Mouse (Mus musculus): ENCODE measurements at regions not wholly inside any gene's neighbourhood (a gene's known extent, or its start where the extent isn't known, plus 50 kb on each side); places are given as distances from the start of the nearest gene placed in this dataset.
A peak's percentile ranks its signal among the peaks of the same experiment; 100 is the strongest.
"Not testable (repeated sequence)": the region's sequence is repeated elsewhere in the genome, so short reads cannot be mapped to it uniquely, and the experiment has no call there.

DNA sequence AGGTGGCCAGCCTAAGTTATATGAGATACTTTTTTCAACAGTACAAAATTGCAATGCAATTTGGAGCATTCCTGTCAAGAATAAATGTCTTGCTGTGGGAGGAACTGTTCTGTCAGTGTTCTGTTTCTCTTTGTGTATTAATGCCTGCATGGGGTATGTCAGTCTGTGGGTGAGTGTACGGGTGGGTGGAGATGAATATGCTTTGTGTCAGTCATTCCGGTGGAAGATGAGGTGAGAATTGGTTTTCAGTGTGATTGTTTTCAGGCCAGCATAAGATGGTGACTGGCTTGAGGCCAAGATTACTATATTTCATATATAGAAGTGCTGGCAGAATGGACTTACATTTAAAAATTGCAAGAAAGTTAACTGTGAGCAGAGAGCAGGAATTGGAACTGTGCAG lies 184.0 kb downstream of the Frk start:
- no peaks in the 10 kb centered on the region for H3K27me3 ChIP-seq (replicated peaks)
- H3K36me3 ChIP-seq: no peaks in the 10 kb centered on the region
- no peak overlapping the region for H3K4me3 ChIP-seq (replicated peaks)
- H3K9me3 ChIP-seq (replicated peaks): no peaks in the 10 kb centered on the region
- H3K4me2 ChIP-seq: no peak overlapping the region
- WGBS: 64% methylated on average over 2 of the region's 2 CpGs
- H3K9ac ChIP-seq (replicated peaks): no peak overlapping the region
- ATAC-seq (ENCODE audit: low FRiP score): no peak
- H3K27ac ChIP-seq (replicated peaks): no peak overlapping the region
- no peaks in the 10 kb centered on the region for H3K4me1 ChIP-seq

DNA sequence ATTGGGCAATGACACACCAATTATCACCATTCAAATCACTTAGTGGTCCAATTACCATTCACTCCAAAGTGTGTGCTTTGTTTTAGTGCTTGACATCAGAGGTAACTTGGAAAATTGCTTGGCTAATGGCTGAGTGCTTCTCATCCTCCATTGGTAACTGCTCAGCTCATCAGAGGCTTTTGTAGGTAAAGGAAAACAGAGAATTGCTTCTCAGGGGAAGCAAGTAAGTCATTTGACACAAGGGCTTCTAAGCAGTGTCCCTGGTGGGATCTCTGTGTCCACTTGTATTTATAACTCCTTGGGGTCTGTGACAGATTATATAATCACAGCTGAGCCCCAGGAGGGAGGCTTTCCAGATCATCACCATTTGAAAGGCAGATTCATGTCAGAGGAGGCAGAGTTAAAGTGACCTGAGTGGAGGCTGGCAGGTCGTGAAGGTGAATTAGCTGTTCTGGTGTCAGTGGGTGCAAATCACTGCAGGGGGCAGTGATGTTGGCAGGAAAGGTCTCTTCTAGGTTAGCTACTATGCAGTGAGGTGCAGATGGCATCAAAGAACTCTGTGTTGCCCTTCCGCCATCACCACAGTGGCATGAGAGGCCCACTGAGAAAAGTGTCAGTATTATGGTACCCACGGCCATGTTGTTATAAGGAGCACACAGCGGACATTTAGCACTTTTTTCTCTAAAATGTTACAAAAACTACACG lies 184.7 kb downstream of the Frk start:
- 62% methylated on average over 5 of the region's 5 CpGs for WGBS
- no peaks in the 10 kb centered on the region for H3K4me1 ChIP-seq
- H3K27ac ChIP-seq (replicated peaks): no peak overlapping the region
- no peaks in the 10 kb centered on the region for H3K27me3 ChIP-seq (replicated peaks)
- no peaks in the 10 kb centered on the region for H3K9me3 ChIP-seq (replicated peaks)
- H3K36me3 ChIP-seq: no peaks in the 10 kb centered on the region
- H3K9ac ChIP-seq (replicated peaks): no peak overlapping the region
- H3K4me3 ChIP-seq (replicated peaks): no peak overlapping the region
- no peak overlapping the region for H3K4me2 ChIP-seq
- no peak for ATAC-seq (ENCODE audit: low FRiP score)

DNA sequence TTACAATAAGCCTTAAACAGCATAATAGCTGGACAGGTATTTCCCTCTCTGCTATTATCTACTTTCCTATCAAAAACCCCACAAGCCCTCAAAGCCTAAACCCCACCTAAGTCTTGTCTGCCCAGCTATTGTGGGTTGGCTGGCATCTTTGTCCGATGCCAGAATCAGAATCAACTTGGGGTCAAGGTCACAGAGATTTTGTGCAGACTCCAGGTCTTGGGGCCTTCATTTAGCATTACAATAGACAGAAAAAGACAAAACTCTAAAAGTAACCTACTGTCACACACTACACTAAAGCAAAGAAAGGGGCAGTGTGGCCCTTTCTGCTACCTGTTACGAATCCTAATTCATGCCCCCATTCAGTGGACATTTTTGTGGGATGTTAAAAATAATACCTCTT lies 188.6 kb downstream of the Frk start:
- no peaks in the 10 kb centered on the region for H3K4me1 ChIP-seq
- 87% methylated on average over 2 of the region's 2 CpGs for WGBS
- no peaks in the 10 kb centered on the region for H3K9me3 ChIP-seq (replicated peaks)
- no peak for ATAC-seq (ENCODE audit: low FRiP score)
- no peak overlapping the region for H3K4me3 ChIP-seq (replicated peaks)
- H3K27ac ChIP-seq (replicated peaks): no peak overlapping the region
- H3K9ac ChIP-seq (replicated peaks): no peak overlapping the region
- no peaks in the 10 kb centered on the region for H3K36me3 ChIP-seq
- H3K27me3 ChIP-seq (replicated peaks): no peaks in the 10 kb centered on the region
- no peak overlapping the region for H3K4me2 ChIP-seq

DNA sequence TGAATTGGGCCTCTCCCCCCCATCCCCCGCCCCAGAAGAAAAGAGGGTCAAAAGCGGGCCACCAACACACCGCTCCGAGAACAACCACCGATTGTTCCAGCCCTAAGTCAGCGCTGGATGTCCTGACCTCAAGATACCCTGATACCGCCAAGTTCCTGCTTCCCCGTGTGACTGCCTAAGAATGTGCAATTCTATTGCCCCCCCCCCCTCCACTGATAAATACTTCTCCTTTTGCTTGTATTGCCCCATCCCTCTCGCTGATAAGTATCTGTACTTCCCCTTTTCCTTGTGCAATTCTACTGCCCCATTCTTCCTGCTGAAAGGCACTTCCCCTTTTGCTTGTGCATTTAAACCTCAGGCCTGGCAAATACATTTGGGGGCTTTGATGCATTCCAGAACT lies 216.2 kb downstream of the Frk start:
- H3K4me3 ChIP-seq (replicated peaks); H3K4me2 ChIP-seq; ATAC-seq (ENCODE audit: low FRiP score); H3K9ac ChIP-seq (replicated peaks); H3K27ac ChIP-seq (replicated peaks); H3K4me1 ChIP-seq; H3K36me3 ChIP-seq; H3K9me3 ChIP-seq (replicated peaks); H3K27me3 ChIP-seq (replicated peaks): not testable (repeated sequence)
- WGBS: 82% methylated on average over 9 of the region's 9 CpGs

DNA sequence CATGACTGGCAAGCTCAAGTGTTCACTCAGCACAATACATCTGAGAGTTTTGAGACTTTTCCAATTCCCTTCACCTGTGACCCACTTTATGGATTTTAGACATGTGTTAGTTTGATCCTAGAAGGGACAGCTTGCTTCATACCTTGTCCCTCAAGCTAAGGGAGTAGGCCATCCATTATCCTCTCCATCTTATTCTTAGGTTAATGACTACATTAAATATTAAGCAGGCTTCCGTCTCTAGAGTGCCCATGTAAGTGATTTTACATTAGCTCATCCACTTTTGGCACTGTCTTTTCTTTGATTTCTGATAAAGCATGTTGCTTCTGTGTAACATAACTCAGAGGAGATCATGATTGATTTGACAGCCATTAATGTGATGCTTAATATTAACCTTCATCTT lies 218.8 kb downstream of the Frk start:
- Histone ChIP-seq H3K36me3 (no peaks in the 10 kb centered on the region), H3K4me1 (no peaks in the 10 kb centered on the region), H3K9me3 (replicated peaks) (no peaks in the 10 kb centered on the region), H3K4me2 (no peak overlapping the region), H3K9ac (replicated peaks) (no peak overlapping the region), H3K27me3 (replicated peaks) (no peaks in the 10 kb centered on the region), H3K4me3 (replicated peaks) (no peak overlapping the region), H3K27ac (replicated peaks) (no peak overlapping the region)
- ATAC-seq (ENCODE audit: low FRiP score): no peak
- 74% methylated on average over 1 of the region's 1 CpGs for WGBS

DNA sequence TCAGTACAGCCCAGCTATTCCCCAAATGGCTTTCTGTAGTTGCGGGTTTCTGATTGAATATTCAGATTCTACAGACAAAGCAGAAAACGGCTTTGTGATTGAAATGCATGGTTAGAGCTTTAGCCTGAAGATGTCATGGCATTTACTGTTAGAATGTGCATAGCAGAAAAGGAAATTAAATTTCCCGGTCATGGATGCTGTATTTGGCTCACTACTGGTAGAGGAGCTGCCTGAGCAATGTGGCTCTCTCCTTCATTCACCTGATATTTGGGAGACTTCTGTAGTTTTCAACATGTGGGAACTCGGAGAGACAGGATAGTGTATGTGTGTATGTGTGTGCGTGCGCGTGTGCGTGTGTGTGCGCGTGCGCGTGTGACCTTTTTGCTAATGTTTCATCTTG lies 222.2 kb downstream of the Frk start:
- no peaks in the 10 kb centered on the region for H3K4me1 ChIP-seq
- H3K27ac ChIP-seq (replicated peaks): no peak overlapping the region
- 84% methylated on average over 12 of the region's 12 CpGs for WGBS
- no peak for ATAC-seq (ENCODE audit: low FRiP score)
- H3K36me3 ChIP-seq: no peaks in the 10 kb centered on the region
- H3K4me2 ChIP-seq: no peak overlapping the region
- no peaks in the 10 kb centered on the region for H3K9me3 ChIP-seq (replicated peaks)
- no peaks in the 10 kb centered on the region for H3K27me3 ChIP-seq (replicated peaks)
- H3K9ac ChIP-seq (replicated peaks): no peak overlapping the region
- no peak overlapping the region for H3K4me3 ChIP-seq (replicated peaks)

DNA sequence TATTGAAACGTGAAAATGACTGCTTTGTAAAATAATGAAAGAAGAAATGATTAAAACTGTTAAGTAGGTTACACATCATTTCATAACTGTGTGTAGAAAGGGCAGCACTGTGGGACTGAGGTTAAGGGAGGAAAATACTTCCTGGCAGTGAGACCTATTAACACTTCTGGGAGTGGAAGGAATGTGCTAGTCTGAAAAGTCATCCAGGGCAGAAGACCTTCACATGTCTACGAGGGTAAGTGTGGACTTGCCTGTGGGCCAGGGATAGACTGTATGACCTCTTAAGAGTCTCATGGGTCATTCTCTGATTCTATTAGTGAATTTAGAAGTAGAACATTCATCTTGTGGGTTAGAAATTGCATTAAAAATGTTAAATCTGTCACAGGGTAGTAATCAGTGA lies 248.1 kb downstream of the Frk start:
- Histone ChIP-seq H3K27ac (replicated peaks) (no peak overlapping the region), H3K36me3 (no peaks in the 10 kb centered on the region), H3K4me3 (replicated peaks) (no peak overlapping the region), H3K4me1 (no peaks in the 10 kb centered on the region), H3K9ac (replicated peaks) (no peak overlapping the region), H3K4me2 (no peak overlapping the region), H3K27me3 (replicated peaks) (no peaks in the 10 kb centered on the region), H3K9me3 (replicated peaks) (no peaks in the 10 kb centered on the region)
- 66% methylated on average over 2 of the region's 2 CpGs for WGBS
- ATAC-seq (ENCODE audit: low FRiP score): no peak

DNA sequence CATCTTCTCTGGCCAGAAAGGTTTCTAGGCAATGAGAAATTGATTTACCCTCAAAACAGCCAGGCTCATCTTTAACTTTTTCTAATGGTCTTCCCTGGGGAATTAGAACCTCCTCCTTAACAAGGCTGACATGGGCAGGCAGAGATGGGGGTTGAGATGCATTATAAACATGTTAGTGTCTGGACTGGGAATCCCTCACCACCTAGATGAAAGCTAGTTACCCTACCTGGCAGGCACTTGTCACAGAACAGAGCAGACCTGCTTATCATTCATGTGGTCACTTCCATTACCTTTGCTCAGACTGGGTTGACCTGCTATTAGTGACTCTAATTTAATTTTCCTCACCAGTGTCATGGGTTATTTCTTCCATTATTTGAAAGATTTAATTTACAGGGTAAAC lies 279.2 kb downstream of the Frk start:
- Histone ChIP-seq H3K9ac (replicated peaks) (no peak overlapping the region), H3K4me2 (no peak overlapping the region), H3K9me3 (replicated peaks) (no peaks in the 10 kb centered on the region), H3K4me3 (replicated peaks) (no peak overlapping the region), H3K36me3 (no peaks in the 10 kb centered on the region), H3K27me3 (replicated peaks) (no peaks in the 10 kb centered on the region), H3K27ac (replicated peaks) (no peak overlapping the region), H3K4me1 (no peaks in the 10 kb centered on the region)
- no peak for ATAC-seq (ENCODE audit: low FRiP score)

DNA sequence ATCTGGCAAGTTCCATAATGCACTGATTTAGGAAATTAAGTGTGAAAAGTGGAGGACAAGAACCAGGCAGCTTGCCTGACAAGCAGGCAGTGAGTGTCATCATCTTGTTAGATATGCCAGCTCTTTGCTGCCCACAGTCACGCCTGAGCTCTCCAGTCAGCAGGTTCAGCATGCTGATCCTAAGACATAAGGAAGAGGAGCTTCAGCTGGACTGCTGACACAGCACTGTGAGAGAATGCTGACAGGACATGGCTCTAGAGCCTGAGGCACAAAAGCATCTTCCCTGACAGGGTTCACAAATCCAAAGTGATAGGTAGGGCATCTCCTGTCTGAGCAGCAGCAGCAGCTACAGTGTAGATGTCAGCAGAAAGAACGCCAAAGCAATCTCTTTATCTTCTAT lies 308.9 kb downstream of the Frk start:
- H3K9me3 ChIP-seq (replicated peaks): no peaks in the 10 kb centered on the region
- no peak overlapping the region for H3K9ac ChIP-seq (replicated peaks)
- peak; percentile 73 for ATAC-seq (ENCODE audit: low FRiP score)
- H3K27ac ChIP-seq (replicated peaks): no peak overlapping the region
- H3K27me3 ChIP-seq (replicated peaks): no peaks in the 10 kb centered on the region
- no peak overlapping the region for H3K4me3 ChIP-seq (replicated peaks)
- WGBS: 60% methylated on average over 2 of the region's 2 CpGs
- no peaks in the 10 kb centered on the region for H3K4me1 ChIP-seq
- no peaks in the 10 kb centered on the region for H3K36me3 ChIP-seq
- H3K4me2 ChIP-seq: no peak overlapping the region

DNA sequence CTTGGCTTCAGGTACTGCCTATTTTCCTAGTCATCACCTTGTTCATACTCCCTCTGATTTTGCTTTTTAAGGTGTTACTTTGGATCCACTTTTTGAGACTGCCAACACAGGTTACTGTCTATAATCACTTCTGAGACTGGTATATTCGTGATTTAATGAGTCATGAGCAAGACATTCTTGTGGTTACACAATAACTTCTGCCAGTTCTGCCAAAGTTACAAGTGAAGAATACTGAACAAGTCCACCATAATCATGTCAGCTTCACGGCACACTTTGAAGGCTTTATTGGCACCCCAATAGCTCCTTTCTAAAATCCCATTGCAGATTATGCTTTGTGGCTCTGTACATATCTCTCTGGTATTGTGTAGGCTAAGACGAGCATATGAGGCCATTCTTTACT lies 327.9 kb downstream of the Frk start:
- no peak overlapping the region for H3K4me3 ChIP-seq (replicated peaks)
- H3K36me3 ChIP-seq: no peaks in the 10 kb centered on the region
- 85% methylated on average over 3 of the region's 3 CpGs for WGBS
- no peaks in the 10 kb centered on the region for H3K4me1 ChIP-seq
- no peak overlapping the region for H3K4me2 ChIP-seq
- no peak for ATAC-seq (ENCODE audit: low FRiP score)
- no peaks in the 10 kb centered on the region for H3K9me3 ChIP-seq (replicated peaks)
- no peak overlapping the region for H3K9ac ChIP-seq (replicated peaks)
- no peaks in the 10 kb centered on the region for H3K27me3 ChIP-seq (replicated peaks)
- no peak overlapping the region for H3K27ac ChIP-seq (replicated peaks)

DNA sequence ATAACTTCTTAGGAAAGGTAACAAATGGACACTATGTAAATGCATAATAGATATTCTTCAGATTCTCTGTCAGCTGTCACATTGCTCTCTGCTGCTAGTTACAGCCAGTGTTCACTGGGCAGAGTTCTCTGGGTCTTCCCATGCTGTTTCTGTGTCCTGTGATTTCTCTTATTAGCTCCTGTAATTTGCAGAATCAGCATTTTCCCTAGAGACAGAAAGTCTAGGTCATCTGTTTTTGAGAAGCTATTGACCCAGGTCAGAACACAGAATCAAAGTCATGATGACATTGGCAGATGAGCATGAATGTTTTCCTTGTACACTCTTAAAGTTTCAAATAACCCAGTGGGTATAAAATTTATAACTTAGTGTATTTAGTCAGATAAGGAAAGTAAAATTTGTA lies 340.9 kb downstream of the Frk start:
- no peak for ATAC-seq (ENCODE audit: low FRiP score)
- no peak overlapping the region for H3K9ac ChIP-seq (replicated peaks)
- no peak overlapping the region for H3K4me2 ChIP-seq
- H3K4me3 ChIP-seq (replicated peaks): no peak overlapping the region
- H3K36me3 ChIP-seq: no peaks in the 10 kb centered on the region
- no peaks in the 10 kb centered on the region for H3K27me3 ChIP-seq (replicated peaks)
- H3K27ac ChIP-seq (replicated peaks): no peak overlapping the region
- no peaks in the 10 kb centered on the region for H3K9me3 ChIP-seq (replicated peaks)
- no peaks in the 10 kb centered on the region for H3K4me1 ChIP-seq

DNA sequence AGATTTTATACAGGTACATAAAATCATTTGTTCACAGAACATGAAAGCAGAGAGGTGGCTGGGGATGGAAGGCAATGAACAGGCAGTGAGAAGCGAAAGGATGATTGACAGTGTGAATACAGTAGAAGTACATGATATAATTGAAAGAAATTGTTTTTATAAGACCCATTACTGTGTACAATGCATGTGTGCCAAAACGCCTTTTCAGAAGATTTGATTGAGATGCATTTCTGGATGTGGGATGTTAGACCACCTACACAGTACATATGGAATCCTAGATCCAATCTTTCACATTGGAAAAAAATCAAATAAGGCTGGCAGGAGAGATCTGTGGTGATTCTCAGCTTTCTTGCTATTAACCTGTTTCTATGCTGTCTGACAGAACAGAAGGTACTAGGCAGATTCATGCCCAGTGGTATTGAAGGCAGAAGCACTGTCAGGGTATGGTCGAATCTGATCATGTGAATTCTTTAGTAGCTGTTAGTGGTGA lies 358.9 kb downstream of the Frk start:
- H3K27ac ChIP-seq (replicated peaks): no peak overlapping the region
- no peaks in the 10 kb centered on the region for H3K4me1 ChIP-seq
- no peaks in the 10 kb centered on the region for H3K27me3 ChIP-seq (replicated peaks)
- H3K4me2 ChIP-seq: no peak overlapping the region
- H3K9ac ChIP-seq (replicated peaks): no peak overlapping the region
- no peak for ATAC-seq (ENCODE audit: low FRiP score)
- no peak overlapping the region for H3K4me3 ChIP-seq (replicated peaks)
- no peaks in the 10 kb centered on the region for H3K9me3 ChIP-seq (replicated peaks)
- WGBS: 94% methylated on average over 3 of the region's 3 CpGs
- no peaks in the 10 kb centered on the region for H3K36me3 ChIP-seq

Measured in neural tube, embryonic 15.5 days (tissue).